Mouse (Mus musculus) bone marrow, adult 2 months (tissue): ENCODE data around the gene Ispd. TPM values are rescaled to one million over a fixed set of nuclear protein-coding genes. Genes with fewer than 3 reads are reported as not detected.

Experiments
- H3K27ac ChIP-seq: fragments of 200-500 bp; 2 replicates; pipeline ENCODE4 v1.5.1; 2012; ENCODE audit warnings: low read depth, mild to moderate bottlenecking, control low read depth, inconsistent platforms, low read length; ENCODE audit not compliant: control insufficient read depth, poor library complexity, insufficient read depth
- H3K4me1 ChIP-seq: fragments of 200-500 bp; 2 replicates; pipeline ENCODE4 v1.6.1; 2011; ENCODE audit warnings: low read length; ENCODE audit not compliant: control insufficient read depth, insufficient read depth
- H3K4me3 ChIP-seq: fragments of 200-500 bp; replicated peaks from 2 replicates; pipeline ENCODE3; 2011; ENCODE audit warnings: mild to moderate bottlenecking, low read depth, low read length, control low read depth; ENCODE audit not compliant: control insufficient read depth
- CTCF ChIP-seq: fragments of 200-500 bp; IDR thresholded peaks from 2 replicates; pipeline ENCODE4 v1.5.1; 2011; ENCODE audit warnings: low read length, control low read depth; ENCODE audit not compliant: control insufficient read depth, insufficient read depth
- POLR2A ChIP-seq: fragments of 200-500 bp; IDR thresholded peaks from 2 replicates; pipeline ENCODE4 v1.6.1; 2011; ENCODE audit warnings: low read depth, mild to moderate bottlenecking, control low read depth, low read length, borderline replicate concordance; ENCODE audit not compliant: control insufficient read depth
- WGBS: fragments of 180-500 bp; shearing (Covaris S2); methylation state at CpG from one replicate; pipeline ENCODE4 v1.1.7; 2018; 5-methylcytosine and 5-hydroxymethylcytosine counted together
- polyA plus RNA-seq: library from polyadenylated mRNA; stranded (reverse); fragments of >200 nt; gene quantifications from 2 replicates; pipeline ENCODE4 v1.2.4, GENCODE M21; 2011; ENCODE audit warnings: low replicate concordance; ENCODE audit not compliant: missing spikeins, insufficient read depth, insufficient read length

Gene Ispd
- polyA plus RNA-seq, 1 experiment: 0.75 TPM

DNA sequence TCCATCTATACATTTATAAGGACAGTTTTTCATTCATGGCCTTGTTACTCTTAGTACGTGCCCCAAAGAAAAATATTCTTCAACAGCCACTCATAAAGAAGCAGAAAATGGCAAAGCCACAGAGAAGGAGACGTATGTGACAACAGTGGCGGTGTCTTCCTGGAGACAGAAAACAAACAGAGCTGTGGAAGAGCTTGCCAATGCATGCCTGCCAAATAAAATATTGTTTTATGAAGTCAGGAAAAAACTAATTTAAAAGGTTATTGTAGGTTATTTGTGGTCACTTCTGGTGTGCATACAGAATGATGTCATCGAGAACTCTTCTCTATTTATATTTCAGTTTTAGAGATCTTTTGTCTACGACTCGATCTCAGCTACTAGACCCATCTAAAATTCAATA, 341.5 kb downstream of the Ispd start:
- no peak for TF ChIP-seq POLR2A
- no peak for TF ChIP-seq CTCF
- H3K4me3 ChIP-seq: no peak overlapping the region
- H3K4me1 ChIP-seq: no peaks in the 10 kb centered on the region
- 67% methylated on average over 6 of the region's 6 CpGs for WGBS
- H3K27ac ChIP-seq: no peak overlapping the region

- H3K27ac ChIP-seq: no peak overlapping the region
- H3K4me3 ChIP-seq: no peak overlapping the region
- WGBS: 83% methylated on average over 3 of the region's 3 CpGs
- H3K4me1 ChIP-seq: no peaks in the 10 kb centered on the region
- TF ChIP-seq CTCF: no peak
- TF ChIP-seq POLR2A: no peak
These were observed 342.1 kb downstream of the Ispd start for GRCm38 (mm10) chr12:36723302-36723701.

- 80% methylated on average over 4 of the region's 4 CpGs for WGBS
These were observed 343.0 kb downstream of the Ispd start for GRCm38 (mm10) chr12:36724297-36724696.

DNA sequence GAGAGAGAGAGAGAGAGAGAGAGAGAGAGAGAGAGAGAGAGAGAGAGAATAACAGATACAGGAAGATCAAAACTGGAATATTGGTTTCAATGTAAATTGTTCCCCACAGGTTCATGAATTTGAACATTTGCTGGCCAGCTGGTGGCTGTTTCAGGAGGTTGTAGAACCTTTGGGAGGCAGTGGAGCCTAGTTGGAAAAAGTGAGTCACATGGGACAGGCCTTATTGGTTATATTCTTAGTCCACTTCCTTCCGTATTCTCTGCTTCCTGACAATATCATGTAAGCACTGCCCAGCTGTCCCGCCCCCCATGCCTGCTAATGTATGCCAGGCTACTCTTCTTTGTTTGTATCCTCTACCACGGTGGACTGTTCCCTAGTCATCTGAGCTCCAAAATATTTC, 344.0 kb downstream of the Ispd start:
- no peaks in the 10 kb centered on the region for H3K4me1 ChIP-seq
- no peak for TF ChIP-seq POLR2A
- no peak for TF ChIP-seq CTCF
- WGBS: 85% methylated on average over 3 of the region's 3 CpGs
- no peak overlapping the region for H3K4me3 ChIP-seq
- H3K27ac ChIP-seq: no peak overlapping the region

More at GRCm38 (mm10) chr12:36724297-36724696, 343.0 kb downstream of the Ispd start:
- Histone ChIP-seq H3K27ac (no peak overlapping the region), H3K4me1 (no peaks in the 10 kb centered on the region), H3K4me3 (no peak overlapping the region)
- TF ChIP-seq CTCF (no peak), POLR2A (no peak)

- no peaks in the 10 kb centered on the region for H3K4me1 ChIP-seq
- 66% methylated on average over 1 of the region's 1 CpGs for WGBS
- TF ChIP-seq POLR2A (no peak), CTCF (no peak)
- no peak overlapping the region for H3K27ac ChIP-seq
- H3K4me3 ChIP-seq: no peak overlapping the region
These were observed 344.8 kb downstream of the Ispd start for GRCm38 (mm10) chr12:36726026-36726425.

GRCm38 (mm10) chr12:36733673-36734371, 352.6 kb downstream of the Ispd start:
- TF ChIP-seq POLR2A (no peak), CTCF (no peak)
- H3K4me1 ChIP-seq: no peaks in the 10 kb centered on the region
- 74% methylated on average over 4 of the region's 4 CpGs for WGBS
- H3K4me3 ChIP-seq: no peak overlapping the region
- no peak overlapping the region for H3K27ac ChIP-seq

Other genes starting within 250 kb of the Ispd start
- 6.9 and 15.3 TPM in 2 replicates for gene Ankmy2, start 224.3 kb upstream of the Ispd start, polyA plus RNA-seq
- 25.9 and 26.6 TPM in 2 replicates for gene Bzw2, start 223.4 kb upstream of the Ispd start, polyA plus RNA-seq
- not detected in 2 replicates for gene Lrrc72, start 128.1 kb upstream of the Ispd start, polyA plus RNA-seq
- gene Sostdc1, start 67.3 kb upstream of the Ispd start, polyA plus RNA-seq: not detected in 2 replicates
- gene D630036H23Rik, start 731 bp downstream of the Ispd start, polyA plus RNA-seq: not detected in 2 replicates